Mouse (Mus musculus) adrenal gland, adult 2 months (tissue): ENCODE measurements at regions not wholly inside any gene's neighbourhood (a gene's known extent, or its start where the extent isn't known, plus 50 kb on each side); places are given as distances from the start of the nearest gene placed in this dataset.

Experiments used
- DNase-seq: peaks from one replicate; pipeline ENCODE4 v3.0.0; 2021

DNA sequence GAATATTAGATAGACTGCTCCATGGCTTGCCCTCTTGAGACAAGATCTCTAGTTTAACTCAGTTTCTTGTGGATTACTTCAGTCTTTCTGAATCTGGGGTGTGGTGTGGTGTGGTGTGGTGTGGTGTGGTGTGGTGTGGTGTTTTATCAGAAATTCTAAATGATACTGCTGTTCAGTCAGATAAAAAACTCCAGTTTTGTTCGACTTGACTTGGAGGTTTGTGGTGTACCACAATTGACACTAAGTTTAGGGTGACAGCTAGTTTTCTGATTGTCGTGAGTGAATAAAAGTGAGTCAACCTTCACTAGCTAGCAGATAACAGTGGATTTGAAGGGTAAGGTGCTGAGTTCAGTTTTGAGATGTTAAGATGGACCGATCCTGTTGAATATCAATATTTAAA is 89.5 kb upstream of the Cdkn2b start:
- no peak for DNase-seq

DNA sequence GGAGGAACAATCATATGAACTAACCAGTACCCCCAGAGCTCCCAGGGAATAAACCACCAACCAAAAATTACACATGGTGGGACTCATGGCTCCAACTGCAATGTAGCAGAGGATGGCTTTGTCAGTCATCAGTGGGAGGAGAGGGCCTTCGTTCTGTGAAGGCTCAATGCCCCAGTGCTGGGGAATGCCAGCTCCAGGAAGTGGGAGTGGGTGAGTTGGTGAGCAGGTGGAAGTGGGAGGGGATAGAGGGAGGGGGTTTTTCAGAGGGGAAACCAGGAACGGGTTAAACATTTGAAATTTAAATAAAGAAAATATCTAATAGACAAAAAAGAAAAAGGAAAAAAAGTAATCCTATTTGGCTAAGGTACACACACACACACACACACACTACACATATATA is 88.4 kb upstream of the Cdkn2b start:
- no peak for DNase-seq

DNA sequence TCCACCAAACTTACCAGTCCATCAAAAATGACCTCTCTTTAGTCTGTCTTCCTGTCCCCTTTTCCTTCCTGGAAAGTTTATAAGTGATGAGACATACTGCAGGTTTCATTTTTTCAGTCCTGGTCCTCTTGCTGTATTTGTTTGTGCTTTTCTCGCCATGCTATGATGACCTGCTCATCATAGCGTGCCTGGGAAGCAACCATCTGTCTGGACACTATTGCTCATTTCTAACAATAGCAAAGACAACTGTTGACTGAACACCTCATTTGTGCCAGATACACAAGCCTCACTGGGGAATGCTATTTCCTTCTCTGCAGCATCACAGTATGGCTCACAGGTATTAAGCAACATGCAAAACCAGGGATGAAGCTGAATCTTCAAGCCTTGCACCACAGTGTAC is 85.2 kb upstream of the Cdkn2b start:
- DNase-seq = no peak

GRCm38 (mm10) chr4:89395336-89395735 is 84.5 kb upstream of the Cdkn2b start:
- DNase-seq = no peak

- peak; percentile 14 for DNase-seq
These were observed 82.4 kb upstream of the Cdkn2b start for GRCm38 (mm10) chr4:89393251-89393711.

- no peak for DNase-seq
These were observed 82.0 kb upstream of the Cdkn2b start for GRCm38 (mm10) chr4:89392791-89393190.

- DNase-seq = no peak
These were observed 80.8 kb upstream of the Cdkn2b start for GRCm38 (mm10) chr4:89391463-89392308.

GRCm38 (mm10) chr4:89383548-89383947 is 72.7 kb upstream of the Cdkn2b start:
- no peak for DNase-seq

DNA sequence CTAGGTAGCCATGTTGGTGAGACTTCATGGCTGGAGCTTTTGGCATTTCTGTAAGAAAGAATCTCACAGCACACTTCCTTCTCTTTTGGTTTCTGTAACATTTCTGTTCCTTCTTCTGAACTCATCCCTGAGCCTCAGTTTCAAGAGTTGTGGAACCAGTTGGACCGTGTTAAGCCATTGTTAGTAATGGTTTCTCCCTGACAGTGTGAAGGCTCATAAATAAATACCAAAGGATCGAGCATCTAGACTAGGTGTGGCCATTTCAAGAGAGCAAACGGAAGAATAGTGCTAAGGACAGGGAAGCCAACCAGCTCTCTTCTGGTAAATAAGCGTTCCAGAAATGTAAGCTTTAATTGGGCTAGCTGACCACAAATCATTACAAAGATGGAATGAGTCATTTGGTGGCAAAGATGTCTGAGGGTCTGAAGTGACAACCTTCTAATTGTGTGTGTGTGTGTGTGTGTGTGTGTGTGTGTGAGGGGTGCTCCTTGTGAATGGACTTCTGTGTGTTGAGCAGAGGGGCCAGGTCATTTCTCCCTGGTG is 71.7 kb upstream of the Cdkn2b start:
- DNase-seq = no peak

DNA sequence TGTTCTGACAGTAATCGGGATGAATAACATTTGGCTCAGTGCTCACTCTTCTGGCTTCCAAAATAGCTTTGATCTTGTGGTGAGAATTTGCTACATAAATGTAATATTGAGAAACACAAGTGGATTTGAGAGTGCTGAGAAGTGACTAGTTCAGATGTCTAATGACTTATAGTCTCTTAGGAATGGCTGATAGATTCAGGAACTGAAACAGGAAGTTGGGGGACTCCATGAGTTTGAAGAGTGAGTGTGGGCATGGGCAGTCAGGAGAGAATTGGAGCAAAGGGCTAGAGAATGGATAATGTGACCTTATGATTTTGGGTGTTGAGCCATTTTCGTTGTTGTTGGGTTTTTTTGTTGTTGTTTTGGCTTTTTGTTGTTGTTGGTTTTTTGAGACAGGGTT is 70.9 kb upstream of the Cdkn2b start:
- DNase-seq = no peak

- no peak for DNase-seq
These were observed 70.2 kb upstream of the Cdkn2b start for GRCm38 (mm10) chr4:89381077-89381476.

- no peak for DNase-seq
These were observed 69.6 kb upstream of the Cdkn2b start for GRCm38 (mm10) chr4:89380330-89380945.

DNA sequence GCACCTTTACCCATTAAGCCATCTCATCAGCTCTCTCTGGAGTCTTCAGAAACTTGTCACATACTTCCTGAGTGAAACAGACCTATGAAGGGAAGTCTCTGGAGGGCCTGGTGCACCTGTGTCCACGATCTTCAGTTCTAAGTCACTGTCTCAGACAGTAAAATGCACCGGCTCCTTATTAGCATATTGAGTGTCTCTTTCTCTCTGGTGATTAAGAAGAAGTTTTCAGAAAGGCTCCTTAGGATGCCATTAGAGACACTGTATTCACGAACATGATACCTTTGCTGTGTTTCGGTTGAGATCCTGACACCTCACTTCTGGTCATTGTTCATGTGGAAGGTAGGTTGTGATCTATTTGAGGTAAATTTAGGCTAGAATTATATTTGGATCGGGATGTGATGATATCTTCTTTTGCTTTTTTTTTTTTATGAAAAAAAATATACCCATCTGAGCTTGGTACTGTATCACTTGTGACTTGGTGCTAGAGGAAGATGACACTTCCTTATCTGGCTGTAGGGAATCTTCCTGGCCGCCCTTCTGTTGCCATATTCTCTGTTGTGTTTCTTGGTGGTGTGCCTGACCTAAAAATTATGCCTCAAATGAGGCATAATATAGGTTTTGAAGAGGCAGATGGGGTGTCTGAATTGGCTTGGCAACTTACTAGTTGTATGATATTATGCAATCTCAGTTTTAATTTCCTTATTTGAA is 68.9 kb upstream of the Cdkn2b start:
- no peak for DNase-seq

GRCm38 (mm10) chr4:89372631-89373030 is 61.8 kb upstream of the Cdkn2b start:
- no peak for DNase-seq

DNA sequence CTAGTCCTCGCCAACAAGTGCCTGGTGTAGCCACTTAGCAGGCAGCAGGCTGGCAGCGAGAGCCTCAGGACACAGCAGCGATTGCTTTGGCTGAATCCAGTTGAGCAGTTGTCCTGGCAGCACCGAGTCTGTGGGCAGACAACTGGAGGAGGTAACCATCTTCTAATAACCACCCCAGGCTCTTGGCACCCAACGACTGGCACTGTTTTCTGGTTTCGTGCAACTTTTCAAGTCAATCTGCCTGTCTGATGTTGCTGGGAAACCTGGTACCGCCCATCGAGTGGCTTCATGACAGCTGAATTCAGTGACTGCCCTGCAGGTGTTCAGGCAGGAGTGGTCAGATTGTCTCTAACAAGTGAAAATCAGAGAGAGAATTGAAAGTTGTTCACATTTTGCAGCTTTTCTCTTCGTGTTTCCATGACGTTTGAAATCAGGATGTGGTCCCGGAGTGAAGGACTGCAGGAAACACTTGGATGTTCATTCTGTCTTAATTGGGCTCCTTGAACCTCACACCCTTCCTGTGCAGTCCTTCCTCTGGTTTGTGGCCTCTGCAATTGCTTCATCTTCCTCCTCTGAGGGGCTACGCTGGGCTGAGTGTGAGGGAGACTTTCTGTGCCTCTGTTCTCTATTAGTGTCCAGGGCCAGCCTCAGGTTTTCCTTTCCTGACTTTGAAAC is 58.1 kb upstream of the Cdkn2b start:
- no peak for DNase-seq

GRCm38 (mm10) chr4:89366581-89367141 is 55.8 kb upstream of the Cdkn2b start:
- DNase-seq = no peak

GRCm38 (mm10) chr4:89365875-89366274 is 55.0 kb upstream of the Cdkn2b start:
- no peak for DNase-seq

GRCm38 (mm10) chr4:89363150-89363683 is 52.4 kb upstream of the Cdkn2b start:
- DNase-seq = no peak

DNA sequence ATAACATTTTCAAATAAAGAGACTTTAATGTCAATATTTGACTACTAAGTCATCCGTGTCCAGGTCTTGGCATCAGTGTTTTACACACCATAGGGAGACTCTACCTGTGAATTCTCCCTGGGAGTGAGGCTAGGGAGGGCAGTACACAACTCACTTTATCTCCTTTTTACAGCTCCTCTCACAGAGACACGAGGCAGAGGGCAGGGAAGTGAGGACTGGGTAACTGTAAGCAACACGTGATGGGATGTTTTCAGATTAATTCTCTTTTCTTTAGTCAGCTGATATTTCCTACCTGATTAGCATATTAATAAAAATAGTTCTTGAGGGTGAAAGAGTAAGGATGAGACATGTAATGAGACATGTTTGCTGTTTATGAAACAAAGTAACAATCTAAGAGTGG is 51.8 kb upstream of the Cdkn2b start:
- DNase-seq = no peak

- peak; percentile 24 for DNase-seq
These were observed 50.5 kb upstream of the Cdkn2b start for GRCm38 (mm10) chr4:89361316-89361715.
